Mouse (Mus musculus) cerebellum, adult 2 months (tissue): Measurements from ENCODE around the gene Fthl17b. TPM values are rescaled to one million over a fixed set of nuclear protein-coding genes. Genes with fewer than 3 reads are reported as not detected.

ENCODE experiments used
- DNase-seq, 2 experiments: peaks; one replicate each; pipeline ENCODE4 v3.0.0; 2021
- H3K27ac ChIP-seq: fragments of 200-500 bp; 2 replicates; pipeline ENCODE4 v1.5.1; 2012; ENCODE audit warnings: low read length, control low read depth, inconsistent platforms; ENCODE audit not compliant: insufficient read depth
- H3K27me3 ChIP-seq: fragments of 200-500 bp; 2 replicates; pipeline ENCODE4 v1.6.1; 2012; ENCODE audit warnings: inconsistent platforms, mild to moderate bottlenecking, low read length, moderate library complexity; ENCODE audit not compliant: control insufficient read depth, insufficient read depth
- H3K4me1 ChIP-seq: fragments of 200-500 bp; 2 replicates; pipeline ENCODE4 v1.6.1; 2011; ENCODE audit warnings: low read length; ENCODE audit not compliant: control insufficient read depth, insufficient read depth
- H3K4me3 ChIP-seq: fragments of 200-500 bp; replicated peaks from 2 replicates; pipeline ENCODE3; 2011; ENCODE audit warnings: mild to moderate bottlenecking, low read depth, low read length, control low read depth; ENCODE audit not compliant: insufficient read depth
- CTCF ChIP-seq: fragments of 200-500 bp; IDR thresholded peaks from 2 replicates; pipeline ENCODE4 v1.5.1; 2011; ENCODE audit warnings: low read depth, mild to moderate bottlenecking, control low read depth, low read length, moderate library complexity, borderline replicate concordance; ENCODE audit not compliant: insufficient read depth
- POLR2A ChIP-seq: fragments of 200-500 bp; IDR thresholded peaks from 2 replicates; pipeline ENCODE4 v1.6.1; 2011; ENCODE audit warnings: low read length, control low read depth, borderline replicate concordance; ENCODE audit not compliant: insufficient read depth
- WGBS: fragments of 180-500 bp; shearing (Covaris S2); methylation state at CpG from one replicate; pipeline ENCODE4 v1.1.7; 2018; 5-methylcytosine and 5-hydroxymethylcytosine counted together
- polyA plus RNA-seq: library from polyadenylated mRNA; depleted of rRNA; stranded (reverse); fragments of >200 nt; gene quantifications from 2 replicates; pipeline ENCODE4 v1.2.3, GENCODE M21; 2012; rRNA removed

Gene Fthl17b
- polyA plus RNA-seq, 1 experiment: not detected

DNA sequence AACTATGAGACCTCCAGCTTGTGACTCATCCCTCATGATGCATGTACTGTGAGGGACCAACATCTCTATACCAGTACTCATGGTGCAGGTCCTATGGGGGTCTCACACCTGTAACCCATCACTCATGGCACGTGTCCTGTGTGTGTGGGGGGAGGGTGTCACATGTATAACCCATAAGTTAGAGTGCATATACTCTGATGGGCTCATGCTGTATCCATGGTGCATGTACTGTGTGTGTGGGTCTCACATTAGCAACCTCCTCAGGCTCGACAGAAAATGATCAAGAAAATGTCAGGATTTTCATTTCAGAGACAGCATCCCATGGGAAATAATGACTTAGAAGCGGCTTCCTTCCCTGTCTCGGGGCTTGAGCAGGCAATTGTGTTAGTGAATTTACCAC is 41.7 kb downstream of the Fthl17b start:
- H3K27ac ChIP-seq: no peak overlapping the region
- WGBS: 60% methylated on average over 4 of the region's 4 CpGs

More for the DNA sequence above, 41.7 kb downstream of the Fthl17b start:
- no peak for TF ChIP-seq CTCF
- no peak for TF ChIP-seq POLR2A
- Histone ChIP-seq H3K4me3 (no peak overlapping the region), H3K27me3 (no peaks in the 10 kb centered on the region), H3K4me1 (no peaks in the 10 kb centered on the region)
- no peak for DNase-seq

Other genes starting within 250 kb of the Fthl17b start
- not detected in 2 replicates for gene Ssx9, start 214.5 kb downstream of the Fthl17b start, polyA plus RNA-seq
- gene Ssxb5, start 159.3 kb downstream of the Fthl17b start, polyA plus RNA-seq: not detected in 2 replicates
- not detected in 2 replicates for gene Gm6592, start 119.0 kb downstream of the Fthl17b start, polyA plus RNA-seq
- 0.57 TPM in 1 of 2 replicates, not detected in the other for gene Gm5751, start 88.7 kb downstream of the Fthl17b start, polyA plus RNA-seq
- gene B630019K06Rik, start 70.6 kb downstream of the Fthl17b start, polyA plus RNA-seq: 37.2 and 41.3 TPM in 2 replicates
- not detected in 2 replicates for gene Fthl17c, start 13.6 kb upstream of the Fthl17b start, polyA plus RNA-seq
- gene Fthl17d, start 23.8 kb upstream of the Fthl17b start, polyA plus RNA-seq: not detected in 2 replicates
- gene Fthl17e, start 70.5 kb upstream of the Fthl17b start, polyA plus RNA-seq: not detected in 2 replicates
- gene Fthl17f, start 100.0 kb upstream of the Fthl17b start, polyA plus RNA-seq: not detected in 2 replicates
- not detected in 2 replicates for gene 4930402K13Rik, start 141.6 kb upstream of the Fthl17b start, polyA plus RNA-seq
- gene Lancl3, start 236.9 kb upstream of the Fthl17b start, polyA plus RNA-seq: 5.0 and 5.5 TPM in 2 replicates